Mouse (Mus musculus) thymus, postnatal 25 days (tissue): ENCODE measurements at regions not wholly inside any gene's neighbourhood (a gene's known extent, or its start where the extent isn't known, plus 50 kb on each side); places are given as distances from the start of the nearest gene placed in this dataset.

ENCODE experiments used
- DNase-seq: peaks from one replicate; pipeline ENCODE4 v3.0.0; 2022

DNA sequence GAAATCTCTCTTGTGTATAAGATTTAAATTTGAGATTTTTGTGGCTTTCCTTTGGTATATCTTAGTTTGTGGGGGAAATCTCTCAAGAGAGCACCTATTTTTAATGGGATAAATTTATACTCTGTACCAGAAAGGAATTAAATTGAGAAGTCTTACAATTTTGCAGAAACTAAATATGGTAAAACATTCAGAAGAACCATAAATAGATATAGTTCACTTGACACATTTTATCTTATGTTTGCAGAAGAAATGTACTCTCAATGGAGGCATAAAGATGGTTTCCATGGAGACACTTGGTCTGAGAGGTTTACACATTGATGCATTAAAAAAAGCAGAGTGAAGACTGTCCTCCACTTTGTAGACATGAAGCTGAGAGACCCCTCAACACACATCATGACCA is 86.9 kb downstream of the Ndufa10 start:
- no peak for DNase-seq

GRCm38 (mm10) chr1:92384945-92385344 is 88.7 kb downstream of the Ndufa10 start:
- DNase-seq = no peak

GRCm38 (mm10) chr1:92383749-92384148 is 89.9 kb downstream of the Ndufa10 start:
- DNase-seq = no peak

DNA sequence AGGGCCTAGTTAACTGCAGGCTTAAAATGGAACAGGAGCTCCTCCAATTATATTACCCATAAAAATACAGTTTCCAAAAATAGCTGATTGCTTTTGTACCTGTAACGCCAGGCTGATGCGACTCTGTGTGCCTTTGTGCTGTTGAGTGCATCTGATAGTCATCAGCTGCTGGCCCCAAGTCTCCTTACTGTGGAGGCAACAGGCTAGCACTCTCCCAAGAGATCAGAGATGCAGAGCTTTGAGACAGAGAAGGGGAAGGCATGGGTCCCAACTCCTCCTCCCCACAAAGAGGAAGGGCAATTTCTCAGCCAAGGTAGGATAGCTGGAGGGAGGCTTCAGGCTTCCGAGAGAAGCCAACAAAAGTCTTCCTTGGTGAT is 94.2 kb downstream of the Ndufa10 start:
- DNase-seq = no peak

DNA sequence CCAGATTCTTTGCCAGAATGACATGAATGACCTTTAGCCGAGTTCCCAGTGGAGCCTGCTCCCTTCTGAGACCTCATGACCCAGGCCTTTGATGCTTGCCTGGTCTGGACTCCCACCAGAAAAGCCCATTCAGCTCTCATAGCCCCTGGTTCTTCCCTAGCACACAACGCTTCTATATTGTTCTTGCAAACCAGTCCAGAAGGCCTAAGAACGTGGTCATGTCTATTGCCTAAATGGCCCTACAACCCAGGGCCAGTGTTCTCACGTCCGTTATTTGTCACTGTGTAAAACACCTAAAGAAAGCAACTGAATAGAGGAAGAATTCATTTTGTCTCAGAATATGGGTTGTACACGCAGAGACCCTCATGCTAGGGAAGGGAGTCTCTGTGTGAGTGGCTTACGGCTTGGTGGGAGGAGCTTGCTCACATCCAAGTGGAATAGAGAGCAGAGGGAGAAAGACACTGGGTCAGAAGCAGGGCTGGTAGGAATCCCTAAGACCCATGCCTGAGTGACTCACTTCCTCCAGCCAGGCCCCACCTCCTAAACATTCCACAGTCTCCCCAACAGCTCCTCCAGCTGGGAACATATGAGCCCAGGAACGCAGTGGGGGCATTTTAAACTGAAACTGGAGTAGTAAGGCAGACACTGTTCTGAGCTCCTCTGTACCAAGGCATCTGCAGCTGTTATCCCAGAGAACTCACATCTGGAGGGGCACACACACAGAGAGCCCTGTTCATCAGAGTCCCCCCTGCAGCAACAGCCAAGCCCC is 94.7 kb downstream of the Ndufa10 start:
- DNase-seq = no peak

- no peak for DNase-seq
Measured at GRCm38 (mm10) chr1:92376456-92376855, 97.2 kb downstream of the Ndufa10 start.

- no peak for DNase-seq
Measured at GRCm38 (mm10) chr1:92372222-92372990, 101.3 kb downstream of the Ndufa10 start.

DNA sequence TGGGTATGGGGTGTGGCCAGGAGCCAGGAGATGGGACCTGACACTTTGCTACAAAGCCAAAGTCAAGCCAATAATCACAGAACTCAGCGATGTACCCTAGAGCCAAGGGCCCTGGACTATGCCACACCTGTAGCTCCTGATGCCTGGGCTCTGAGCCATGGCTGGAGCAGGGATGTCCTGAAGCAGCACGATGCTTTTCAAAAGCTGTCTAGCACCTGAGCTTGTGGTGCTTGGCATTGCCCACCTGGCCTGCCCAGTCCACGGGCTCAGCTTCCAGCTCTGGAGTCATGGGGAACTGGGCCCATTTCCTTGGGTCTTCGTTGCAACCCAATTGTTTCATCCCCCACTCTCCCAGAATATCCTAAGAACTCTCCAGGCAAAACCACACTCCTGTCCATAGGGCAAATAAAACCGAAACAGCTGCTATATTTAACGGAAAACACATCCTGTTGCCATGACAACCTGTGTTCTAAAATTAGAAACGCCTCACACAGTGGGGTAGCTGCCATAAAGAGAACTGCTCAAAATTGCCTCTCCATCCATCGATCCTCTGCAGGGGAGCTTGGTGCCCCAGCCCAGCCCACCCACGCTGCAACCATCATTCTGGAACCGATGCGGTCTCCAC is 102.2 kb downstream of the Ndufa10 start:
- peak; percentile 8 for DNase-seq

- no peak for DNase-seq
Measured at GRCm38 (mm10) chr1:92370842-92371241, 102.8 kb downstream of the Ndufa10 start.

DNA sequence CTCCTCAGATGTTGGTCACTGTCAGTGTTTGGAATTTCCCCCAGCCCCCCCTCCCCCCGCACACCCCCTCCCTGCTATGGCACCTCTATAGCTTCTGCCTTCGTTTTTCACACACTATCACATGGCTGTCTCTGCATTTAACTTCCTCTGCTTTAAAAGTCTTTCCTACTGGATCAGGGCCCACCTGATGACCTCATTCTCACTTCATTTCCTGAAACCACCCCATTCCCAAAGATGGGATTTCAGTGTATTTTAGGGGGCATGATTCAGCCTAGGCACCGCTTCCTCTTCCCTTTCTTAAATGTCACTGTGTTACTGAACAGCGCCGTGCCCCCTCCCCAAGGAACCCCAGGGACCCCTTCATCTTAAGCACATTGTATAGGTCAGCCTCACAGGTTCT is 103.7 kb downstream of the Ndufa10 start:
- DNase-seq = no peak

DNA sequence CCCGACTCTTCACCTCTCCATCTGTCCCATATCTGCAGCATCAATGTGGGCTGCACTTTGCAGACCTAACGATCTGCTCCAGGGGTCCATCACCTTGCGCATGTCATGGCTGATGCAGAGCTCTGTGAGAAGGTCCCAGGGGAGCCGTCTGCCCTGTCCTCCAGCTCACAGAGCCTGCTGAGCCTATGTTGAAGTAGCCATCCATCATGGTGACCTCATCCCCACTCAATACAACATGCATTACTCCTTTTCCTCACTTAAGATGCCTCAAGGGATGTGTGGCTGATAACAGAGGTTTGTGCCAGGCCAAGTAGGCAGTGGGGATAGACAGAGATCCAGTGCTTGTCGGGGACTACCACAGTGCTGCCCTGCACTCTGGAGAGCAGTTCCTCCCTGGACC is 107.4 kb downstream of the Ndufa10 start:
- DNase-seq = no peak

GRCm38 (mm10) chr1:92365366-92366075 is 108.1 kb downstream of the Ndufa10 start:
- DNase-seq = no peak

GRCm38 (mm10) chr1:92361677-92362076 is 112.0 kb downstream of the Ndufa10 start:
- no peak for DNase-seq

DNA sequence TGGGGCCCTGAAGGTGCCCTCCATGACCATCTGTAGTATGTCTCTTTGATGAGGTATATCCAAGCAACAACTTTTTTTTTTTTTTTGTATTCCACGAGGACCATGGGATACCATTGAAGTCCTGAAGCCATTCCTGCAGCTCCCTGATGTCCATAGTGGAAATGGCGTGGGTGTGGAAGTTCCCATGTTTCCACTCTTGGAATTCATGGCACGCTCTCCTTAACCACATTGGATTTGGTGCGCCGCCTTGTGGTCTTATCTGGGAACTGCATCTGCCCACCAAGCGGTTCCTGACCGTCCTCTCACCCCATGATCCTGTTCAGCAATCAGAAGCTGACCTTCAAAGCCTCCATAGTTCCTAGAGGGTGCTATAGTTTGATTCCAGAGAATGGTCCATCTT is 113.4 kb downstream of the Ndufa10 start:
- peak; percentile 62 for DNase-seq

- no peak for DNase-seq
Measured at GRCm38 (mm10) chr1:92359473-92359872, 114.2 kb downstream of the Ndufa10 start.

GRCm38 (mm10) chr1:92358758-92359287 is 114.8 kb downstream of the Ndufa10 start:
- DNase-seq = no peak

GRCm38 (mm10) chr1:92348353-92349005 is 125.2 kb downstream of the Ndufa10 start:
- DNase-seq = no peak

- no peak for DNase-seq
Measured at GRCm38 (mm10) chr1:92347656-92348055, 126.0 kb downstream of the Ndufa10 start.

DNA sequence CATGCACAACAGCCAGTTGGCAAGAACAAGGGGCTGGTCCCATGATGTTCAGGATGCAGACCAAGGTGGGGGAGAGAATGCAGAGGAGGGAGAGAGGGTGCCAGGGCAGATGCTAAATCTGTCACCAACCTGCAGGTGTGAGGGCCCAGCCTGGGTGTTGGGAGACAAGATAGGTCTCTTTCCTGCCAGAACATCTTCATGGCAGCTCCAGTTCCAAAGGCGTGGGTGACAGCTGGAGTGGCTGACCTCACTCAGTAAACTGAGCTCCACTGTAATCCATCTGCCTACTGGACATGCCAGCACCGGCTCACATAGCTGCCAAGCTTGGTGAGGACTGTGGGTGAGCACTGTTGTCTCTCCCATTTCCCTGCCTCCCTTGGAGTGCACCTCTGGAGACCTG is 129.9 kb downstream of the Ndufa10 start:
- DNase-seq = no peak

DNA sequence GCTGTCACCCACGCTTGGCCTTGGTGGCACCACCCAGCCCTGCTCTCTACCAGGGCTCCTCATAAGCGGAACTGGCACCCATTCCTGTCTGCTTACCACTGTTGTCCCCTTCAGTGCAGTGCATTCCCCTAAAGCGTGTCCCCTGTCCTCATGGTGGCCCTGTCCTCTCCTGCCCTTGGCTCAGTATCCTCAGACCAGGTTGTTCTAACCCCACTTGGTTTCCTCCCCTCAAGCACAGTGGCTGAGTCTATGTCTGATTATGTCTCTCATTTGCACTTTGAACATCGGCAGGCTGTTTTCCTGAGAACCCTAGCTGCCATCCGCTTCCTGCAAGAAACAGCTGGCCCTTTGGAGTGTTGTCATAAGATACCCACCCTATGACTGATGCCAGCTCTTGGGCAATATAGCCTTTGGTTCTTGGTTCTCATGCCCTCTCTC is 130.5 kb downstream of the Ndufa10 start:
- DNase-seq = no peak

DNA sequence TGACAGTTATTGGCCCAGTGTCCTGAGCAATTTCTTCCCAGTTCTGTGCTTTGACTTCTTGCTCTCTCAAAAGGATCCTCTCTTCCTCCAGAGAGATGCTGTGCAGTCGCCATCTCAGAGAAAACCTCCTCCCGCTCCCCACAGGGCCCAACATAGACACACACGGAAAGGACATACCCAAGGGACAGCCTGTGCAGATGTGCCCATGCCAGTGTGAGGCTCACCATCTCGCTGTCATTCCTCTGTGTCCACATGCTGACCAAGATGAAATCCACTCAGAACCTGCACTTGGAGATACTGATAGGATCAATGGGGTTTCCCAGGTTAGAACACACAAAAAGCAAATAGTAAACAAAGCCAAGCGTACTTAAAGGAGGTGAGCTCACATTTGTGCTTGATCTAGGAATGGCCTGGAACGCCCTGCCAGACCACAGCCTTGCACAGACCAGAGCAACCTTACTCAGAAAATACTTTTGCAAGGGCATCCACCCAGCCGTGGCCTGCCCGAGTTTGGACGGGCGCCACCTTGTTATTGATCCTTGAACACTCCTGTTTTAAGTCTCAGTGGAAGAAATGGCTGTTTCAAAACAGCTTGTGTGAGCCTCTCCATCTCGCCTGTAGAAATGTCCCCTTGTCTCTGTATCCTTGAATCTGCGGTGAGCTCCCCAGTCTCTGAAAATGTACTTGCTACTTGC is 131.7 kb downstream of the Ndufa10 start:
- no peak for DNase-seq

- no peak for DNase-seq
Measured at GRCm38 (mm10) chr1:92340644-92341043, 133.0 kb downstream of the Ndufa10 start.
